Mouse (Mus musculus): ENCODE measurements around the gene Gm11127. TPM values are rescaled to one million over a fixed set of nuclear protein-coding genes. Genes with fewer than 3 reads are reported as not detected.

Gene Gm11127
- total RNA-seq, 2 experiments from 2014 or later = not detected

Other genes with a start within 250 kb of the Gm11127 start
- 4.6 and 18.1 TPM in 2 replicates for gene Ier3, start 236.7 kb downstream of the Gm11127 start, total RNA-seq (2014; fragmentation: Nextera tagmentation)
- gene Ier3, start 236.7 kb downstream of the Gm11127 start, total RNA-seq (2017) = 44.3 and 53.7 TPM in 2 replicates
- gene Flot1, start 235.1 kb downstream of the Gm11127 start, total RNA-seq (2014; fragmentation: Nextera tagmentation) = 66.8 and 109 TPM in 2 replicates
- gene Flot1, start 235.1 kb downstream of the Gm11127 start, total RNA-seq (2017) = 58.3 and 63.6 TPM in 2 replicates
- gene Tubb5, start 220.1 kb downstream of the Gm11127 start, total RNA-seq (2014; fragmentation: Nextera tagmentation) = 640 and 699 TPM in 2 replicates
- 874 and 1,022 TPM in 2 replicates for gene Tubb5, start 220.1 kb downstream of the Gm11127 start, total RNA-seq (2017)
- gene Mdc1, start 216.9 kb downstream of the Gm11127 start, total RNA-seq (2014; fragmentation: Nextera tagmentation) = 103 and 159 TPM in 2 replicates
- 23.7 and 28.6 TPM in 2 replicates for gene Mdc1, start 216.9 kb downstream of the Gm11127 start, total RNA-seq (2017)
- 66.8 and 88.9 TPM in 2 replicates for gene Nrm, start 197.1 kb downstream of the Gm11127 start, total RNA-seq (2014; fragmentation: Nextera tagmentation)
- 41.5 and 46.0 TPM in 2 replicates for gene Nrm, start 197.1 kb downstream of the Gm11127 start, total RNA-seq (2017)
- gene Ppp1r18, start 192.8 kb downstream of the Gm11127 start, total RNA-seq (2014; fragmentation: Nextera tagmentation) = 56.9 and 60.9 TPM in 2 replicates
- gene Ppp1r18, start 192.8 kb downstream of the Gm11127 start, total RNA-seq (2017) = 15.0 and 17.4 TPM in 2 replicates
- 79.2 and 111 TPM in 2 replicates for gene Dhx16, start 178.6 kb downstream of the Gm11127 start, total RNA-seq (2014; fragmentation: Nextera tagmentation)
- 44.3 and 57.8 TPM in 2 replicates for gene Dhx16, start 178.6 kb downstream of the Gm11127 start, total RNA-seq (2017)
- gene 2310061I04Rik, start 160.9 kb downstream of the Gm11127 start, total RNA-seq (2014; fragmentation: Nextera tagmentation) = 97.8 and 112 TPM in 2 replicates
- gene 2310061I04Rik, start 160.9 kb downstream of the Gm11127 start, total RNA-seq (2017) = 6.2 and 8.4 TPM in 2 replicates
- 17.8 and 25.6 TPM in 2 replicates for gene Atat1, start 148.3 kb downstream of the Gm11127 start, total RNA-seq (2014; fragmentation: Nextera tagmentation)
- 5.4 and 8.0 TPM in 2 replicates for gene Atat1, start 148.3 kb downstream of the Gm11127 start, total RNA-seq (2017)
- 100 and 151 TPM in 2 replicates for gene Mrps18b, start 142.0 kb downstream of the Gm11127 start, total RNA-seq (2014; fragmentation: Nextera tagmentation)
- 62.6 and 72.8 TPM in 2 replicates for gene Mrps18b, start 142.0 kb downstream of the Gm11127 start, total RNA-seq (2017)
- gene Ppp1r10, start 141.9 kb downstream of the Gm11127 start, total RNA-seq (2014; fragmentation: Nextera tagmentation) = 78.2 and 83.9 TPM in 2 replicates
- gene Ppp1r10, start 141.9 kb downstream of the Gm11127 start, total RNA-seq (2017) = 79.2 and 87.5 TPM in 2 replicates
- 74.4 and 92.3 TPM in 2 replicates for gene Abcf1, start 88.6 kb downstream of the Gm11127 start, total RNA-seq (2014; fragmentation: Nextera tagmentation)
- 165 and 231 TPM in 2 replicates for gene Abcf1, start 88.6 kb downstream of the Gm11127 start, total RNA-seq (2017)
- gene Gnl1, start 78.5 kb downstream of the Gm11127 start, total RNA-seq (2014; fragmentation: Nextera tagmentation) = 21.5 and 21.7 TPM in 2 replicates
- gene Gnl1, start 78.5 kb downstream of the Gm11127 start, total RNA-seq (2017) = 18.3 and 20.9 TPM in 2 replicates
- 38.2 and 59.1 TPM in 2 replicates for gene Prr3, start 78.1 kb downstream of the Gm11127 start, total RNA-seq (2014; fragmentation: Nextera tagmentation)
- 15.0 and 16.4 TPM in 2 replicates for gene Prr3, start 78.1 kb downstream of the Gm11127 start, total RNA-seq (2017)
- 2.1 and 4.6 TPM in 2 replicates for gene H2-T24, start 37.8 kb downstream of the Gm11127 start, total RNA-seq (2014; fragmentation: Nextera tagmentation)
- gene H2-T24, start 37.8 kb downstream of the Gm11127 start, total RNA-seq (2017) = 7.8 and 8.8 TPM in 2 replicates
- 49.1 and 55.7 TPM in 2 replicates for gene H2-T23, start 25.5 kb downstream of the Gm11127 start, total RNA-seq (2014; fragmentation: Nextera tagmentation)
- 48.6 and 62.5 TPM in 2 replicates for gene H2-T23, start 25.5 kb downstream of the Gm11127 start, total RNA-seq (2017)
- 34.5 and 35.7 TPM in 2 replicates for gene H2-T22, start 15.6 kb downstream of the Gm11127 start, total RNA-seq (2014; fragmentation: Nextera tagmentation)
- 39.2 and 39.4 TPM in 2 replicates for gene H2-T22, start 15.6 kb downstream of the Gm11127 start, total RNA-seq (2017)
- not detected in 2 replicates for gene Gm6034, start 15.4 kb downstream of the Gm11127 start, total RNA-seq (2014; fragmentation: Nextera tagmentation)
- gene Gm6034, start 15.4 kb downstream of the Gm11127 start, total RNA-seq (2017) = not detected in 2 replicates
- 0.58 TPM in 1 of 2 replicates, not detected in the other for gene Gm19684, start 63.3 kb upstream of the Gm11127 start, total RNA-seq (2014; fragmentation: Nextera tagmentation)
- not detected in 2 replicates for gene Gm19684, start 63.3 kb upstream of the Gm11127 start, total RNA-seq (2017)
- not detected in 2 replicates for gene Gm7030, start 71.1 kb upstream of the Gm11127 start, total RNA-seq (2014; fragmentation: Nextera tagmentation)
- not detected in 2 replicates for gene Gm7030, start 71.1 kb upstream of the Gm11127 start, total RNA-seq (2017)
- gene Gm8909, start 110.2 kb upstream of the Gm11127 start, total RNA-seq (2014; fragmentation: Nextera tagmentation) = not detected in 2 replicates
- gene Gm8909, start 110.2 kb upstream of the Gm11127 start, total RNA-seq (2017) = not detected in 2 replicates
- gene H2-T3, start 131.9 kb upstream of the Gm11127 start, total RNA-seq (2014; fragmentation: Nextera tagmentation) = not detected in 2 replicates
- gene H2-T3, start 131.9 kb upstream of the Gm11127 start, total RNA-seq (2017) = not detected in 2 replicates
- 54.4 and 61.3 TPM in 2 replicates for gene Rpp21, start 199.7 kb upstream of the Gm11127 start, total RNA-seq (2014; fragmentation: Nextera tagmentation)
- gene Rpp21, start 199.7 kb upstream of the Gm11127 start, total RNA-seq (2017) = 25.9 and 30.1 TPM in 2 replicates
- gene Trim39, start 213.9 kb upstream of the Gm11127 start, total RNA-seq (2014; fragmentation: Nextera tagmentation) = 18.4 and 23.3 TPM in 2 replicates
- gene Trim39, start 213.9 kb upstream of the Gm11127 start, total RNA-seq (2017) = 14.0 and 16.2 TPM in 2 replicates
- not detected in 2 replicates for gene H2-M10.2, start 228.1 kb upstream of the Gm11127 start, total RNA-seq (2014; fragmentation: Nextera tagmentation)
- gene H2-M10.2, start 228.1 kb upstream of the Gm11127 start, total RNA-seq (2017) = not detected in 2 replicates